In the genomic region with DNA sequence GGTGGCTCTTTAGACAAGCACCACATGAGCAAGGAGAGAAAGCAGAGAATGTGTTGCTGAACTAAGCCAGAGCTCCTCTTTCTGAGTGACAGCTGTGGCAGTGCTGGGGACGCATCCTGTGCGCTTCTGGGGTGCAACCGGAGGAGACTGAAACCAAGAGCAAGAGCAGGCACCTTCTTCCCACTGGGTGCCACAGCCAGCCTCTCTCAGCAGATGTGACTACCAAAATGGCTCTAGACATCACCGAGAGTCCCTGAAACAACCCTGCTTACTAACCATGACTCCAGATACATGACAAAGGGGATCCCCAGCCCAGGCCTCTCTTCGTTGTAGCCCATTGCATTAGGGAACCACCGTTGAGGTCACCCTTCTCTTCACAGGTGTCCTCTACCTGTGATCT, we compare ENCODE assay signal across 8 mouse cellular contexts. TPM values are rescaled to one million over a fixed set of nuclear protein-coding genes. Genes with fewer than 3 reads are reported as not detected.
A peak's percentile ranks its signal among the peaks of the same experiment; 100 is the strongest.
DNase-seq lines count a peak whose midpoint lies in the region; ATAC-seq lines count a peak whose summit lies in the region.

No protein-coding gene starts in this region.

- peaks cover 86% of the 10 kb centered on the region for H3K4me1 ChIP-seq in heart, embryonic 12.5 days (replicated peaks)
- peaks cover 66% of the 10 kb centered on the region for H3K4me1 ChIP-seq in forebrain, embryonic 12.5 days
- H3K4me1 ChIP-seq in midbrain, embryonic 12.5 days = peaks cover 68% of the 10 kb centered on the region

- peak overlapping the region; percentile 73 for H3K4me2 ChIP-seq in heart, embryonic 12.5 days
- no peak overlapping the region for H3K4me2 ChIP-seq in forebrain, embryonic 12.5 days
- peak overlapping the region; percentile 72; the same call in 1 of the 2 replicates for H3K4me2 ChIP-seq in midbrain, embryonic 12.5 days (replicated peaks)

- no peaks in the 10 kb centered on the region for H3K27me3 ChIP-seq in heart, embryonic 12.5 days (replicated peaks)
- peaks cover 4% of the 10 kb centered on the region; the same call in 1 of the 2 replicates for H3K27me3 ChIP-seq in forebrain, embryonic 12.5 days
- no peaks in the 10 kb centered on the region for H3K27me3 ChIP-seq in midbrain, embryonic 12.5 days

- WGBS in heart, embryonic 12.5 days = 64% methylated on average over 6 of the region's 6 CpGs
- WGBS in forebrain, embryonic 12.5 days = 83% methylated on average over 6 of the region's 6 CpGs
- 88% methylated on average over 6 of the region's 6 CpGs for WGBS in midbrain, embryonic 12.5 days

- peak overlapping the region; percentile 56; the same call in 1 of the 2 replicates for H3K9ac ChIP-seq in heart, embryonic 12.5 days
- 0 out of 2 replicates have a peak overlapping the region, but pooled peaks have one; percentile 75 for H3K9ac ChIP-seq in forebrain, embryonic 12.5 days
- H3K9ac ChIP-seq in midbrain, embryonic 12.5 days (replicated peaks) = peak overlapping the region; percentile 71; the same call in 1 of the 2 replicates

- no peak for DNase-seq in heart, adult 11 months
- peak; percentile 89 for DNase-seq in A20 (ENCODE audit: low read depth, low spot score)
- DNase-seq in frontal cortex, postnatal 25 days (ENCODE audit: low spot score in 2 of 2) = no peak
- no peak for DNase-seq in right cerebral cortex, postnatal 36 days (ENCODE audit: low spot score in 2 of 2)
- no peak for DNase-seq in frontal cortex, postnatal 36 days (ENCODE audit: low spot score in 2 of 2)

- no peak overlapping the region for H3K4me3 ChIP-seq in heart, embryonic 12.5 days
- H3K4me3 ChIP-seq in forebrain, embryonic 12.5 days (replicated peaks) = no peak overlapping the region
- no peak overlapping the region for H3K4me3 ChIP-seq in midbrain, embryonic 12.5 days

- H3K36me3 ChIP-seq in heart, embryonic 12.5 days = no peaks in the 10 kb centered on the region
- H3K36me3 ChIP-seq in forebrain, embryonic 12.5 days (replicated peaks) = no peaks in the 10 kb centered on the region
- no peaks in the 10 kb centered on the region for H3K36me3 ChIP-seq in midbrain, embryonic 12.5 days

- H3K27ac ChIP-seq in heart, embryonic 12.5 days (ENCODE audit: poor library complexity, severe bottlenecking) = peak overlapping the region; percentile 84
- peak overlapping the region; percentile 97 for H3K27ac ChIP-seq in forebrain, embryonic 12.5 days
- peak overlapping the region; percentile 97 for H3K27ac ChIP-seq in midbrain, embryonic 12.5 days (replicated peaks)

- no peaks in the 10 kb centered on the region for H3K9me3 ChIP-seq in heart, embryonic 12.5 days (replicated peaks)
- no peaks in the 10 kb centered on the region for H3K9me3 ChIP-seq in forebrain, embryonic 12.5 days
- H3K9me3 ChIP-seq in midbrain, embryonic 12.5 days = no peaks in the 10 kb centered on the region

- ATAC-seq in heart, embryonic 12.5 days (ENCODE audit: insufficient number of reproducible peaks, low FRiP score) = no peak
- ATAC-seq in forebrain, embryonic 12.5 days (ENCODE audit: low FRiP score) = no peak
- ATAC-seq in midbrain, embryonic 12.5 days (ENCODE audit: low FRiP score, low read depth) = no peak

RNA-seq across cellular contexts. Expression of gene Cyth1, which starts 44.9 kb away (rescaled TPM):
- polyA plus RNA-seq in heart, embryonic 12.5 days (2016; fragmentation: Nextera tagmentation; extraction: Ambion mirVana) = 20.6 and 21.1 TPM in 2 replicates
- 24.0 and 24.9 TPM in 2 replicates for polyA plus RNA-seq in forebrain, embryonic 12.5 days (2016; fragmentation: Nextera tagmentation; extraction: Ambion mirVana)
- 28.3 and 28.5 TPM in 2 replicates for polyA plus RNA-seq in midbrain, embryonic 12.5 days (2016; fragmentation: Nextera tagmentation; extraction: Ambion mirVana)
